Mouse (Mus musculus) B cell, adult 2 months (primary cell): ENCODE measurements at regions not wholly inside any gene's neighbourhood (a gene's known extent, or its start where the extent isn't known, plus 50 kb on each side); places are given as distances from the start of the nearest gene placed in this dataset.

Source experiments
- DNase-seq, 2 experiments: peaks; one replicate each; pipeline ENCODE4 v3.0.0; 2022

- DNase-seq, result no peak
Measured at GRCm38 (mm10) chr6:94954580-94954979, 162.5 kb upstream of the Kbtbd8 start.

GRCm38 (mm10) chr6:94953658-94954057, 163.4 kb upstream of the Kbtbd8 start:
- DNase-seq, result no peak

GRCm38 (mm10) chr6:94951971-94952768, 164.9 kb upstream of the Kbtbd8 start:
- no peak for DNase-seq

GRCm38 (mm10) chr6:94950944-94951343, 166.1 kb upstream of the Kbtbd8 start:
- no peak for DNase-seq

GRCm38 (mm10) chr6:94950319-94950718, 166.7 kb upstream of the Kbtbd8 start:
- no peak for DNase-seq

- DNase-seq, result no peak
Measured at GRCm38 (mm10) chr6:94946352-94946900, 170.6 kb upstream of the Kbtbd8 start.

GRCm38 (mm10) chr6:94945715-94946114, 171.3 kb upstream of the Kbtbd8 start:
- no peak for DNase-seq

- no peak for DNase-seq
Measured at GRCm38 (mm10) chr6:94944196-94944595, 172.8 kb upstream of the Kbtbd8 start.

- no peak for DNase-seq
Measured at GRCm38 (mm10) chr6:94938949-94939348, 178.1 kb upstream of the Kbtbd8 start.

- DNase-seq, result no peak
Measured at GRCm38 (mm10) chr6:94936206-94936605, 180.8 kb upstream of the Kbtbd8 start.

- no peak for DNase-seq
Measured at GRCm38 (mm10) chr6:94935706-94936105, 181.3 kb upstream of the Kbtbd8 start.

- DNase-seq, result no peak
Measured at GRCm38 (mm10) chr6:94927811-94928210, 189.2 kb upstream of the Kbtbd8 start.

GRCm38 (mm10) chr6:94926652-94927211, 190.3 kb upstream of the Kbtbd8 start:
- no peak for DNase-seq

GRCm38 (mm10) chr6:94925408-94925807, 191.6 kb upstream of the Kbtbd8 start:
- DNase-seq, result no peak

- no peak for DNase-seq
Measured at GRCm38 (mm10) chr6:94924338-94925039, 192.6 kb upstream of the Kbtbd8 start.

- DNase-seq, result no peak
Measured at GRCm38 (mm10) chr6:94921741-94922140, 195.3 kb upstream of the Kbtbd8 start.

- DNase-seq, result no peak
Measured at GRCm38 (mm10) chr6:94920770-94921169, 196.3 kb upstream of the Kbtbd8 start.

- no peak for DNase-seq
Measured at GRCm38 (mm10) chr6:94919194-94919743, 197.8 kb upstream of the Kbtbd8 start.

- DNase-seq, result no peak
Measured at GRCm38 (mm10) chr6:94915842-94916620, 201.0 kb upstream of the Kbtbd8 start.

GRCm38 (mm10) chr6:94911836-94912235, 205.2 kb upstream of the Kbtbd8 start:
- no peak for DNase-seq

- no peak for DNase-seq
Measured at GRCm38 (mm10) chr6:94911374-94911773, 205.7 kb upstream of the Kbtbd8 start.

- DNase-seq, result no peak
Measured at GRCm38 (mm10) chr6:94900862-94901261, 200.9 kb upstream of the Lrig1 start.

- no peak for DNase-seq
Measured at GRCm38 (mm10) chr6:94898881-94899280, 198.9 kb upstream of the Lrig1 start.
